Mouse (Mus musculus): ENCODE measurements at regions not wholly inside any gene's neighbourhood (a gene's known extent, or its start where the extent isn't known, plus 50 kb on each side); places are given as distances from the start of the nearest gene placed in this dataset.

GRCm38 (mm10) chr12:77539661-77540431 lies 301.9 kb downstream of the Fut8 start:
- no peaks in the 10 kb centered on the region for H3K36me3 ChIP-seq
- 81% methylated on average over 10 of the region's 10 CpGs for WGBS
- H3K27ac ChIP-seq, result no peak overlapping the region
- H3K4me3 ChIP-seq, result no peak overlapping the region
- peaks cover 4% of the 10 kb centered on the region; the same call in 1 of the 2 replicates for H3K4me1 ChIP-seq
- H3K9me3 ChIP-seq (replicated peaks), result no peaks in the 10 kb centered on the region
- no peak for DNase-seq (ENCODE audit: low spot score)
- H3K27me3 ChIP-seq (ENCODE audit: low read depth, poor library complexity, severe bottlenecking), result no peaks in the 10 kb centered on the region

GRCm38 (mm10) chr12:77541051-77541765 lies 303.3 kb downstream of the Fut8 start:
- Histone ChIP-seq H3K9me3 (replicated peaks) (no peaks in the 10 kb centered on the region), H3K27me3 (ENCODE audit: low read depth, poor library complexity, severe bottlenecking) (no peaks in the 10 kb centered on the region), H3K27ac (no peak overlapping the region), H3K4me1 (peaks cover 4% of the 10 kb centered on the region; the same call in 1 of the 2 replicates), H3K4me3 (no peak overlapping the region), H3K36me3 (no peaks in the 10 kb centered on the region)
- WGBS, result 85% methylated on average over 10 of the region's 10 CpGs
- DNase-seq (ENCODE audit: low spot score), result no peak

GRCm38 (mm10) chr12:77541826-77542225 lies 303.9 kb downstream of the Fut8 start:
- no peaks in the 10 kb centered on the region for H3K9me3 ChIP-seq (replicated peaks)

GRCm38 (mm10) chr12:77543651-77544050 lies 305.7 kb downstream of the Fut8 start:
- WGBS, result 83% methylated on average over 6 of the region's 6 CpGs
- DNase-seq (ENCODE audit: low spot score), result no peak
- Histone ChIP-seq H3K4me3 (no peak overlapping the region), H3K36me3 (no peaks in the 10 kb centered on the region), H3K27me3 (ENCODE audit: low read depth, poor library complexity, severe bottlenecking) (no peaks in the 10 kb centered on the region), H3K27ac (no peak overlapping the region), H3K4me1 (peaks cover 4% of the 10 kb centered on the region; the same call in 1 of the 2 replicates), H3K9me3 (replicated peaks) (no peaks in the 10 kb centered on the region)

More at GRCm38 (mm10) chr12:77541826-77542225, 303.9 kb downstream of the Fut8 start:
- H3K27me3 ChIP-seq (ENCODE audit: low read depth, poor library complexity, severe bottlenecking), result no peaks in the 10 kb centered on the region
- no peak for DNase-seq (ENCODE audit: low spot score)
- H3K36me3 ChIP-seq, result no peaks in the 10 kb centered on the region
- no peak overlapping the region for H3K27ac ChIP-seq
- 84% methylated on average over 4 of the region's 4 CpGs for WGBS
- peaks cover 4% of the 10 kb centered on the region; the same call in 1 of the 2 replicates for H3K4me1 ChIP-seq
- H3K4me3 ChIP-seq, result no peak overlapping the region

GRCm38 (mm10) chr12:77546165-77546564 lies 308.2 kb downstream of the Fut8 start:
- DNase-seq (ENCODE audit: low spot score), result no peak
- H3K36me3 ChIP-seq, result no peaks in the 10 kb centered on the region
- WGBS, result 81% methylated on average over 2 of the region's 2 CpGs

GRCm38 (mm10) chr12:77568286-77568685 lies 330.4 kb downstream of the Fut8 start:
- no peaks in the 10 kb centered on the region for H3K9me3 ChIP-seq (replicated peaks)
- 8% methylated on average over 3 of the region's 3 CpGs for WGBS
- H3K27ac ChIP-seq, result no peak overlapping the region
- no peak overlapping the region for H3K4me3 ChIP-seq
- no peaks in the 10 kb centered on the region for H3K27me3 ChIP-seq (ENCODE audit: low read depth, poor library complexity, severe bottlenecking)
- H3K36me3 ChIP-seq, result no peaks in the 10 kb centered on the region
- DNase-seq (ENCODE audit: low spot score), result peak; percentile 56
- peaks cover 17% of the 10 kb centered on the region for H3K4me1 ChIP-seq

More at GRCm38 (mm10) chr12:77546165-77546564, 308.2 kb downstream of the Fut8 start:
- no peak overlapping the region for H3K27ac ChIP-seq
- H3K9me3 ChIP-seq (replicated peaks), result no peaks in the 10 kb centered on the region
- H3K27me3 ChIP-seq (ENCODE audit: low read depth, poor library complexity, severe bottlenecking), result no peaks in the 10 kb centered on the region
- H3K4me1 ChIP-seq, result no peaks in the 10 kb centered on the region
- no peak overlapping the region for H3K4me3 ChIP-seq

- Histone ChIP-seq H3K9me3 (replicated peaks) (no peaks in the 10 kb centered on the region), H3K4me1 (peaks cover 17% of the 10 kb centered on the region), H3K27me3 (ENCODE audit: low read depth, poor library complexity, severe bottlenecking) (no peaks in the 10 kb centered on the region), H3K27ac (no peak overlapping the region), H3K36me3 (no peaks in the 10 kb centered on the region), H3K4me3 (no peak overlapping the region)
- DNase-seq (ENCODE audit: low spot score), result no peak
- WGBS, result 83% methylated on average over 3 of the region's 3 CpGs
Measured at GRCm38 (mm10) chr12:77570501-77570900, 332.6 kb downstream of the Fut8 start.

- Histone ChIP-seq H3K9me3 (replicated peaks) (no peaks in the 10 kb centered on the region), H3K4me3 (no peak overlapping the region), H3K27ac (no peak overlapping the region), H3K27me3 (ENCODE audit: low read depth, poor library complexity, severe bottlenecking) (no peaks in the 10 kb centered on the region), H3K36me3 (no peaks in the 10 kb centered on the region), H3K4me1 (peaks cover 17% of the 10 kb centered on the region)
- 88% methylated on average over 5 of the region's 5 CpGs for WGBS
- no peak for DNase-seq (ENCODE audit: low spot score)
Measured at GRCm38 (mm10) chr12:77571071-77571470, 333.1 kb downstream of the Fut8 start.

- 65% methylated on average over 3 of the region's 3 CpGs for WGBS
- Histone ChIP-seq H3K27ac (no peak overlapping the region), H3K4me3 (no peak overlapping the region), H3K9me3 (replicated peaks) (no peaks in the 10 kb centered on the region), H3K27me3 (ENCODE audit: low read depth, poor library complexity, severe bottlenecking) (no peaks in the 10 kb centered on the region), H3K36me3 (no peaks in the 10 kb centered on the region), H3K4me1 (no peaks in the 10 kb centered on the region)
- DNase-seq (ENCODE audit: low spot score), result no peak
Measured at GRCm38 (mm10) chr12:77575046-77575445, 337.1 kb downstream of the Fut8 start.

GRCm38 (mm10) chr12:77588297-77588696 lies 350.4 kb downstream of the Fut8 start:
- peaks cover 14% of the 10 kb centered on the region for H3K4me1 ChIP-seq
- 87% methylated on average over 2 of the region's 2 CpGs for WGBS
- no peaks in the 10 kb centered on the region for H3K9me3 ChIP-seq (replicated peaks)
- H3K27ac ChIP-seq, result peak overlapping the region; percentile 42; the same call in 1 of the 2 replicates
- H3K36me3 ChIP-seq, result no peaks in the 10 kb centered on the region
- no peak for DNase-seq (ENCODE audit: low spot score)
- no peaks in the 10 kb centered on the region for H3K27me3 ChIP-seq (ENCODE audit: low read depth, poor library complexity, severe bottlenecking)
- H3K4me3 ChIP-seq, result no peak overlapping the region

GRCm38 (mm10) chr12:77589416-77589815 lies 351.5 kb downstream of the Fut8 start:
- Histone ChIP-seq H3K4me3 (no peak overlapping the region), H3K9me3 (replicated peaks) (no peaks in the 10 kb centered on the region), H3K27me3 (ENCODE audit: low read depth, poor library complexity, severe bottlenecking) (no peaks in the 10 kb centered on the region), H3K27ac (0 out of 2 replicates have a peak overlapping the region, but pooled peaks have one; percentile 8), H3K4me1 (peaks cover 14% of the 10 kb centered on the region), H3K36me3 (no peaks in the 10 kb centered on the region)
- 65% methylated on average over 5 of the region's 5 CpGs for WGBS
- no peak for DNase-seq (ENCODE audit: low spot score)

- no peaks in the 10 kb centered on the region for H3K36me3 ChIP-seq
- peaks cover 47% of the 10 kb centered on the region for H3K4me1 ChIP-seq
- H3K4me3 ChIP-seq, result no peak overlapping the region
- 97% methylated on average over 1 of the region's 1 CpGs for whole genome bisulfite sequencing
- H3K27ac ChIP-seq, result no peak overlapping the region
- H3K9me3 ChIP-seq (replicated peaks), result no peaks in the 10 kb centered on the region
- DNase-seq (ENCODE audit: low spot score), result no peak
- H3K27me3 ChIP-seq (ENCODE audit: low read depth, poor library complexity, severe bottlenecking), result no peaks in the 10 kb centered on the region
Measured at GRCm38 (mm10) chr12:77594092-77594491, 356.2 kb downstream of the Fut8 start.

- Histone ChIP-seq H3K9me3 (replicated peaks) (no peaks in the 10 kb centered on the region), H3K27ac (no peak overlapping the region), H3K36me3 (no peaks in the 10 kb centered on the region), H3K27me3 (ENCODE audit: low read depth, poor library complexity, severe bottlenecking) (no peaks in the 10 kb centered on the region), H3K4me1 (peaks cover 47% of the 10 kb centered on the region), H3K4me3 (no peak overlapping the region)
- no peak for DNase-seq (ENCODE audit: low spot score)
- 70% methylated on average over 3 of the region's 3 CpGs for WGBS
Measured at GRCm38 (mm10) chr12:77594657-77595056, 356.7 kb downstream of the Fut8 start.

Data from limb, embryonic 10.5 days (tissue).